Mouse (Mus musculus) ovary, postnatal 14 days (tissue): ENCODE measurements around the gene 2410015M20Rik.
"Not testable (repeated sequence)": the region's sequence is repeated elsewhere in the genome, so short reads cannot be mapped to it uniquely, and the experiment has no call there.

Experiments
- DNase-seq: peaks from one replicate; pipeline ENCODE4 v3.0.0; 2022; ENCODE audit warnings: low spot score

2410015M20Rik gene

DNA sequence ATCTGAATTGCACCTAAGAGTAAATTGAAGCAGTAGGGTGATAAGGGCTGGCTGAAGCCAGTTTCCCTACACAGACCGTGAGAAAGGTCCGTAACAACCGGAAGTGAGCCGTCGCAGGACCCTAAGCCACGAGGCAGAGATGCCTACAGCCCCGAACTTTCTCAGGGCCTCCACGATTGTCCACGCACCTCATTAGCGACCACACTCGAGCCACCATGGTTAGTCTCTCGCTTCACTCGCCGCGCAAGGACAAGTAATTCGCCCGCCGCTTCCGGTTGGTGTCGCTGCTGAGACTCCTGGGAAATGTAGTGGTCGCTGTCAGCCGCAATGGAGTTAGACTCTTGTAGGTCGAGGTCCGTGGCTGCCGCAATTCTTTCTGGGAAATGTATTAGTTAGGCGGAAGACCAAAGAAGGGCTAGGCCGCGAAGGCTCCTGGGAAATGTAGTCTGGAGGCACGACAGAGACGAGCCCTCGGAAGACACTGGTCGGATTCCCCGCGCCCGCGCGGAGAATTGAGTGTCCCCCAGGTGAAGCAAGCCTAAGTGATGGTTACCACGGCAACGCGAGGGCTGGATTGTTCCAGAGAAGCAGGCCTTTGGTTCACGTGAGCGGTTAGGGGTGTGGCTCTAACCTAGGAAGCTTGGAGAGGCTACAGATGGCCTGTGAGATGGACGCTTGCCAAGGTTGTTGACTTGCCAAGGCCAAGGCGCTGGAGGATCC, at the start of gene 2410015M20Rik:
Gene 2410015M20Rik (minus strand): TSS at position 320 of the 720 bp plus-strand sequence.
- DNase-seq, result peak; percentile 84

GRCm38 (mm10) chr17:56656171-56656570, 46.6 kb upstream of the 2410015M20Rik start:
- no peak for DNase-seq

DNA sequence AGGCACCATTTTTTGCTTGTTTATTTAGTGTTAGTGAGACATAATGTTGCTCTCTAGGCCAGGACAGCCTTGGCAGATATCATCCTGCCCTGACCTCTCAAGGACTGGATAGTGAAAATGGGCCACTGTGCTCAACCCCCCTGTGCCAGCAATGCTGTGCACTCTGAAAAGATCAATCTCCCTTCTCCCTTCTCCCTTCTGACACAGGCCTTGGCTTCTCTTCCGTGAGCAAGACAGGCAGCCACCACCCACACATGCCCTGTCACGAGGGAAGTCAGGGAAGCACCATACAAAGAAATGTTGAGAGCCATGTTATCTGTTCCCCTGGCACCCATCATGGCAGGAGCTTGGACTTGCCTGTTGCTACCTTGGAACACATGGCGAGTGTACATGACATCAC, 45.7 kb upstream of the 2410015M20Rik start:
- DNase-seq, result no peak

- no peak for DNase-seq
Observed at GRCm38 (mm10) chr17:56654771-56655170, 45.2 kb upstream of the 2410015M20Rik start.

- DNase-seq, result no peak
Observed at GRCm38 (mm10) chr17:56651801-56652200, 42.2 kb upstream of the 2410015M20Rik start.

GRCm38 (mm10) chr17:56647546-56647945, 38.0 kb upstream of the 2410015M20Rik start:
- no peak for DNase-seq

DNA sequence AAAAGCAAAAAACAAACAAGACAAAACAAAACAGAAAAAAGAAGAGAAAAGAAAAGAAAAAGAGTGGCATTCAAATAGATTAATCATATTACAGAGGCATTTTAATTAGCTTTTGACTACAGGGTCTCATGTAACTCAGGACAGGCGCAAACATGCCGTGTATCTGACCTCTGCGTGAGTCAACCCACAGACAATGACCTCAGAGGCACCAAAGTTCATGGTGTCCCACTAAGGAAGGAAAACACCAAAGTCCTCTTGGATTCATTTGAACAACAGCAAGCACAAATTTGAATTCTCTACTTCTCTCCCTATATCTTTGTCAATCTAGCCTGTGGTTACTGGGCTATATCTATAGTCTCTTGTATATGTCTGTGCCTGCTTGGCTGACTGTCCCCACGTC, 33.7 kb upstream of the 2410015M20Rik start:
- no peak for DNase-seq

GRCm38 (mm10) chr17:56634023-56634422, 24.5 kb upstream of the 2410015M20Rik start:
- DNase-seq, result no peak

DNA sequence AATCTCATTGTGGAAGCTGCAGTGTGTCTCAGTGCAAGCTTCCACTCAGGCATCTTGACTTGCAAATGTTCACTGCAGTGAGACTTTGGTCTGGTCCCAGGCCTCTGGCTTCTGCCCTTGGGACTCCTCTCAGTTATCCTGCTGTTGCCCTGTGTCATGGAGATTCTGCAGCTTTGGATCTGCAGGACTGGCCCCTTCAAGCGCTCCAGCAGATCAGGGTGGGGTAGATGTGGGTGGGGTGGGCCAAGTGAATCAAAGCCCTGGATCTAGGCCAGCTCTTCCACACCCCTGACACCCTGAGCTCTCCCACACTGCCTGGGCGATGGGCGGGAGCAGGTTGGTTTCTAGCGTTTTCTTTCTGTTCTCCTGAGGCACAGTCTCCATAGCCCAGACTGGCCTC, 22.2 kb upstream of the 2410015M20Rik start:
- DNase-seq, result no peak

- not testable (repeated sequence) for DNase-seq
Observed at GRCm38 (mm10) chr17:56629800-56630781, 20.5 kb upstream of the 2410015M20Rik start.

- DNase-seq, result no peak
Observed at GRCm38 (mm10) chr17:56627530-56628277, 18.1 kb upstream of the 2410015M20Rik start, which contains the start of gene Catsperd. Gene Catsperd, plus strand, starts transcription at chr17:56628143.

DNA sequence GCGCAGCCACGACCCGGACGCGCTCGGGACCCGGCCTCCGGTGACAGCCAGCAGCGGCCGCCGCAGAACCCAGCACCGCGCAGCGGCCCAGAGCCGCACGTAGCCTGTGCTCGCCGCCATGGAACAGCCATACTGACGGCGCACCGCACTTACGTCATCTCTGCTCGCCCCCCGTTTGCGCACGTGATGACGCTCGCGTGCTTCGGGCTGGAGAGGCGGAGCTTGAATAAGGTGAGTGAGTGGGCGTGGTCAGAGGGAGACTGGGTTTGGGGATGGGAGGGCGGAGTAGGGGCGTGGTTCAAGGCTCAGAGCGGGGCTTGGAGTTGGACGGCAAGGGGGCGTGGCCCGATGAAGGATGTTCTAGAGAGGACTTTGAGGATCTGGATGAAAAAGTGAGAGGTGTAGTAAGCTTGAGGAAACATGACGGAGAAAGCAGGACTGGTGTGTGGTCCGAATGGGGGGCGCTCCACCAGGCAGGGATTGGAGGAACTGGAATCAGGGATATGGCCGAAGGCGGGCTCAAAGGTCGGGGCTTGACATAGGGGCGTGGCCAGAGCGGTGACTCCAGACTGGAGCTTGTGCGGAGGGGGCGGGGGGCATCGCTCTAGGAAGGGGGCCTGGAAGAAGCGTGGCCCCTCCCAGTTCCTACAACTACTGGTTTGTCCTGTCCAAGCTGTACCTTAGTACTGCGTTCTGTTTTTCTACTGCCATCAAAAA, 17.3 kb upstream of the 2410015M20Rik start, which contains the start of gene Lonp1:
Gene Lonp1 (minus strand): TSS at position 134 of the 717 bp plus-strand sequence.
- DNase-seq, result peak; percentile 96

DNA sequence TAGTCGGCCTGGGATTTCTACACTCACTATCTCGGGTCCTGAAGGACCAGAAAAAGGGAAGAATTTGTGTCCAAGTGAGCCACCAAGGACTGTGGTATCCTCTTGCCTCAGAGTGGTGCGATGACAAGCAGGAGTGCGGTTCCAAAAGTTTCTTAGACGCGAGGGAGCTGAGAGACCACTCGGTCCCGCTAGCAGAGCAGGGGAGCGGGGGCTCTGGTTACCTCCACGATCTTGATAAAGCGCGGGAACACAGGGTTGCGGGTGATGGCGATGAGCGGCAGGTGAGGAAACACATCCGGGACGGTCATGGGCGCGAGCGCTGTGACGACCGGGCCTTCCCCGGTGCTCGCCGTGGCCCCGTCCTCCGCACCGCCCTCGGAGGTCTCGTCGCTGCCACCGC, 16.7 kb upstream of the 2410015M20Rik start:
- DNase-seq, result no peak

DNA sequence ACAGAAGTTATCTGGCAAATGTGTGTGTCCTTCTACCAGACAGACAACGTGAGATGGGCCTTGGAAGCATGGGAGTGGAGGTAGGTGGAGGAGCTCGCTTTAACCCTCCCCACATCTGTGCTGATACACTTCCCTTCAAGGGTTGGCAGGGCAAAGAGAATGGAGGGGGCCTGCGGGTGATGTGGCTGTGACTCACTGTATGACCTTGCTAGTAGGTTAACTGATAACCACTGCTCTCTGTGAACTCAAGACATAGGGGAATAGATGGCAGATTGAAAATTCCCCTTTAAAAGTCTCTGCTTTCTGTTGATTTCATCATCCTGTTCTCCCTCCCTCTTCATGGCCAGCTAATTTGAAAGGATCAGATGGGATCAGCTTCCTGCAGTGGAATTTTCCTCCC, 15.9 kb upstream of the 2410015M20Rik start:
- no peak for DNase-seq

- no peak for DNase-seq
Observed at GRCm38 (mm10) chr17:56617628-56618027, 8.1 kb upstream of the 2410015M20Rik start.

GRCm38 (mm10) chr17:56616725-56617124, 7.2 kb upstream of the 2410015M20Rik start:
- no peak for DNase-seq

DNA sequence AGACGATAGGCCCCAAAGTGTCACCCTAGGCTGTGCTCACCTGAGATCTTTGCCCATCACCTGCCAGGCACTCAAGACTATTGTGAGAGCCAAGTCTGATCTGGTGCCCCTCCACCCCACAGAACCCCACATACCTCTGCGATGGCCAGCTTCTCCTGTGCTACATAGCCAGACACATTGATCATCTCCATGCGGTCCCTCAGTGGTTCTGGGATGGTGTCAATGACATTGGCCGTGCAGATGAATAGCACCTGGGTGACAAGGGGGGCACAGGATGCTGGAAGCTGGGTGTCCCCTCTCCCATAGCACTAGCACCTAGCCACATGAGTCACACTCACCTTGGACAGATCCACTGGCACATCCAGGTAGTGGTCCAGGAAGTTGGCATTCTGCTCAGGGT, 6.2 kb upstream of the 2410015M20Rik start:
- DNase-seq, result no peak

- DNase-seq, result no peak
Observed at GRCm38 (mm10) chr17:56615136-56615784, 5.7 kb upstream of the 2410015M20Rik start.

- no peak for DNase-seq
Observed at GRCm38 (mm10) chr17:56614391-56615135, 5.0 kb upstream of the 2410015M20Rik start.

- not testable (repeated sequence) for DNase-seq
Observed at GRCm38 (mm10) chr17:56613893-56614292, 4.3 kb upstream of the 2410015M20Rik start.
